Mouse (Mus musculus): ENCODE data around the gene Slc22a2.

DNA sequence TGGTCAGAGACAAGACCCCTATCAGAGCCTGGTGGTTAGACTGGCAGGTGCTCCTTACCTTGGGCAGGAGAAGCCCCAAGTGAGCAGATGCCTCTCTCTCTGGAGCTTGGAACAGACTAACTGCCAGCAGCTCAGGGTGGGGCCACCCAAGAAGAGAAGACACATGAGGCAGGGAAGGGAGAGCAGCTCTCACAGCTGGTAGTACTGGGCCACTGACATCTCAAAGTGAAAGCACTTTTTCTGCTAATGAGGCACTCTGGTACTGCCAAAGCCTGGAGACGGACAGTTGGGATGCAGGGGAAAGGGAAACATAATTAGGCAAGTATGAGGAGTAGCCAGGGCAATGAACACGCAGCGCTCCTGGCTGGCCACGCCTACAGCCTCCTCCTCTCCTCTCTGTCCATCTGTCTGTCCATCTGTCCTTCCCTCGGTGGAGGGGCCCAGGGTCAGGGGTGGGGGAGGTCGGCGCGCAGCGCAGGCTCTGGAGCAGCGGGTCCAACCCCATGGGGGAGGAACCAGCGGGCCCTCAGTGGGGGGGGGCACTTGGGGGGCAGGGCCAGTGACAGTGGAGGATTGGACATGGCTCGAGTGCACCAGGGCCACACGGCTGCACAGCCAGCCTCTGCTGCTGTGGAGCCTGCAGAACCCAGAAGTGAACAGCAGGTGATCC, 12.0 kb downstream of the Slc22a2 start:
- TF ChIP-seq MAFK (IDR thresholded peaks at IDR 0.05; ENCODE audit: insufficient read depth, low read depth, low read length) (no peak), HCFC1 (IDR thresholded peaks at IDR 0.05; ENCODE audit: borderline replicate concordance, insufficient read depth, low read length) (no peak)
